Mouse (Mus musculus) lung, embryonic 16.5 days (tissue): ENCODE results near the gene Irx5. TPM values are rescaled to one million over a fixed set of nuclear protein-coding genes. Genes with fewer than 3 reads are reported as not detected.

ENCODE experiments used
- ATAC-seq: fragments of 200-750 bp; cut with Nextera tagmentation; 2 replicates; pipeline ENCODE4 v1.8.0; 2017; ENCODE audit warnings: low read depth, mild to moderate bottlenecking, moderate library complexity
- H3K27ac ChIP-seq: fragments of 300-500 bp; sonication (generic); 2 replicates; pipeline ENCODE4 v1.5.1; 2014; ENCODE audit warnings: mild to moderate bottlenecking, control low read depth, low read length
- H3K27me3 ChIP-seq: fragments of 300-500 bp; sonication (generic); 2 replicates; pipeline ENCODE4 v1.6.1; 2014; ENCODE audit warnings: low read depth, low read length, mixed read lengths; ENCODE audit not compliant: control insufficient read depth, insufficient read depth
- H3K36me3 ChIP-seq: fragments of 300-500 bp; sonication (generic); 2 replicates; pipeline ENCODE4 v1.6.1; 2014; ENCODE audit warnings: low read length; ENCODE audit not compliant: control insufficient read depth, insufficient read depth
- H3K4me1 ChIP-seq: fragments of 300-500 bp; sonication (generic); replicated peaks from 2 replicates; pipeline ENCODE4 v1.6.1; 2014; ENCODE audit warnings: low read length, mixed read lengths; ENCODE audit not compliant: control insufficient read depth, insufficient read depth
- H3K4me2 ChIP-seq: fragments of 300-500 bp; sonication (generic); 2 replicates; pipeline ENCODE4 v1.6.1; 2014; ENCODE audit warnings: low read depth, low read length, control low read depth
- H3K4me3 ChIP-seq: fragments of 300-500 bp; sonication (generic); 2 replicates; pipeline ENCODE4 v1.5.1; 2014; ENCODE audit warnings: mild to moderate bottlenecking, low read length, control low read depth
- H3K9ac ChIP-seq: fragments of 300-500 bp; sonication (generic); 2 replicates; pipeline ENCODE4 v1.6.1; 2014; ENCODE audit warnings: low read length, control low read depth
- H3K9me3 ChIP-seq: fragments of 300-500 bp; sonication (generic); 2 replicates; pipeline ENCODE4 v1.6.1; 2016; ENCODE audit warnings: low read length; ENCODE audit not compliant: control insufficient read depth
- WGBS: fragments of 180-500 bp; shearing (Covaris S2); extraction: QIAGEN DNeasy Blood & Tissue Kit; methylation state at CpG from one replicate; pipeline ENCODE4 v1.1.7; 2014; 5-methylcytosine and 5-hydroxymethylcytosine counted together
- polyA plus RNA-seq: library from polyadenylated mRNA; unstranded; fragments of >200 nt; fragmentation: Nextera tagmentation; extraction: Ambion mirVana; gene quantifications from 2 replicates; pipeline ENCODE4 v1.2.1, GENCODE M21; 2015

Irx5 gene
- 10.4 and 11.9 TPM in 2 replicates for polyA plus RNA-seq

- peak; percentile 66 for ATAC-seq
- Histone ChIP-seq H3K4me1 (peaks cover 13% of the 10 kb centered on the region), H3K27ac (peak within 1 kb of the TSS; percentile 97), H3K27me3 (peaks cover 52% of the 10 kb centered on the region), H3K9me3 (no peaks in the 10 kb centered on the region), H3K4me2 (peak within 1 kb of the TSS; percentile 75), H3K9ac (peak within 1 kb of the TSS; percentile 81), H3K4me3 (peak within 1 kb of the TSS; percentile 75), H3K36me3 (no peaks in the 10 kb centered on the region)
- under 1% methylated on average over 47 of the region's 47 CpGs for WGBS
Measured at GRCm38 (mm10) chr8:92357398-92357981, at the start of gene Irx5. Irx5 (plus strand) TSS chr8:92357625.

GRCm38 (mm10) chr8:92312178-92312577, 45.2 kb upstream of the Irx5 start:
- H3K4me2 ChIP-seq: no peak overlapping the region
- peaks cover 36% of the 10 kb centered on the region for H3K27me3 ChIP-seq
- no peak overlapping the region for H3K4me3 ChIP-seq
- ATAC-seq: peak; percentile 78
- WGBS: 5% methylated on average over 7 of the region's 7 CpGs
- no peaks in the 10 kb centered on the region for H3K9me3 ChIP-seq
- H3K36me3 ChIP-seq: no peaks in the 10 kb centered on the region
- H3K9ac ChIP-seq: no peak overlapping the region
- peaks cover 9% of the 10 kb centered on the region for H3K4me1 ChIP-seq
- H3K27ac ChIP-seq: no peak overlapping the region

GRCm38 (mm10) chr8:92313707-92314106, 43.7 kb upstream of the Irx5 start:
- Histone ChIP-seq H3K4me1 (peaks cover 9% of the 10 kb centered on the region), H3K9me3 (no peaks in the 10 kb centered on the region), H3K36me3 (no peaks in the 10 kb centered on the region), H3K27ac (no peak overlapping the region), H3K9ac (no peak overlapping the region), H3K27me3 (peaks cover 32% of the 10 kb centered on the region), H3K4me3 (no peak overlapping the region), H3K4me2 (no peak overlapping the region)
- WGBS: 53% methylated on average over 3 of the region's 3 CpGs
- ATAC-seq: peak; percentile 61

GRCm38 (mm10) chr8:92323751-92324150, 33.7 kb upstream of the Irx5 start:
- peaks cover 5% of the 10 kb centered on the region; the same call in 1 of the 2 replicates for H3K27me3 ChIP-seq

GRCm38 (mm10) chr8:92327176-92327575, 30.2 kb upstream of the Irx5 start:
- H3K27me3 ChIP-seq: no peaks in the 10 kb centered on the region
- H3K4me3 ChIP-seq: no peak overlapping the region
- 93% methylated on average over 2 of the region's 2 CpGs for WGBS
- H3K4me2 ChIP-seq: no peak overlapping the region
- 0 out of 2 replicates have a peak, but pooled peaks cover 3% of the 10 kb centered on the region for H3K9me3 ChIP-seq
- H3K9ac ChIP-seq: no peak overlapping the region
- H3K4me1 ChIP-seq: no peaks in the 10 kb centered on the region
- ATAC-seq: no peak
- H3K36me3 ChIP-seq: peaks cover 10% of the 10 kb centered on the region; the same call in 1 of the 2 replicates
- H3K27ac ChIP-seq: no peak overlapping the region

More at GRCm38 (mm10) chr8:92323751-92324150, 33.7 kb upstream of the Irx5 start:
- Histone ChIP-seq H3K27ac (no peak overlapping the region), H3K9ac (no peak overlapping the region), H3K4me3 (no peak overlapping the region), H3K9me3 (0 out of 2 replicates have a peak, but pooled peaks cover 3% of the 10 kb centered on the region), H3K4me2 (no peak overlapping the region), H3K36me3 (peaks cover 10% of the 10 kb centered on the region; the same call in 1 of the 2 replicates), H3K4me1 (no peaks in the 10 kb centered on the region)
- 61% methylated on average over 7 of the region's 7 CpGs for whole genome bisulfite sequencing
- ATAC-seq: no peak

- Histone ChIP-seq H3K27me3 (no peaks in the 10 kb centered on the region), H3K36me3 (peaks cover 10% of the 10 kb centered on the region; the same call in 1 of the 2 replicates), H3K4me3 (no peak overlapping the region), H3K4me2 (no peak overlapping the region), H3K9ac (no peak overlapping the region), H3K4me1 (no peaks in the 10 kb centered on the region), H3K9me3 (0 out of 2 replicates have a peak, but pooled peaks cover 3% of the 10 kb centered on the region), H3K27ac (no peak overlapping the region)
- ATAC-seq: no peak
- WGBS: 48% methylated on average over 4 of the region's 4 CpGs
Measured at GRCm38 (mm10) chr8:92329273-92329672, 28.2 kb upstream of the Irx5 start.

GRCm38 (mm10) chr8:92331811-92332210, 25.6 kb upstream of the Irx5 start:
- H3K4me3 ChIP-seq: no peak overlapping the region
- peaks cover 6% of the 10 kb centered on the region; the same call in 1 of the 2 replicates for H3K36me3 ChIP-seq
- 66% methylated on average over 3 of the region's 3 CpGs for WGBS
- H3K9me3 ChIP-seq: 0 out of 2 replicates have a peak, but pooled peaks cover 3% of the 10 kb centered on the region
- H3K4me1 ChIP-seq: no peaks in the 10 kb centered on the region
- H3K27me3 ChIP-seq: no peaks in the 10 kb centered on the region
- H3K4me2 ChIP-seq: no peak overlapping the region
- H3K9ac ChIP-seq: no peak overlapping the region
- H3K27ac ChIP-seq: no peak overlapping the region
- ATAC-seq: no peak

GRCm38 (mm10) chr8:92333406-92333805, 24.0 kb upstream of the Irx5 start:
- no peak for ATAC-seq
- H3K27ac ChIP-seq: no peak overlapping the region
- WGBS: 81% methylated on average over 8 of the region's 8 CpGs

GRCm38 (mm10) chr8:92335079-92335478, 22.3 kb upstream of the Irx5 start:
- H3K9me3 ChIP-seq: no peaks in the 10 kb centered on the region
- H3K27me3 ChIP-seq: no peaks in the 10 kb centered on the region
- no peak overlapping the region for H3K9ac ChIP-seq
- no peak overlapping the region for H3K4me3 ChIP-seq
- no peak overlapping the region for H3K27ac ChIP-seq
- H3K36me3 ChIP-seq: no peaks in the 10 kb centered on the region
- WGBS: 70% methylated on average over 7 of the region's 7 CpGs
- H3K4me1 ChIP-seq: no peaks in the 10 kb centered on the region
- no peak for ATAC-seq
- H3K4me2 ChIP-seq: no peak overlapping the region

More at GRCm38 (mm10) chr8:92333406-92333805, 24.0 kb upstream of the Irx5 start:
- no peaks in the 10 kb centered on the region for H3K4me1 ChIP-seq
- H3K9ac ChIP-seq: no peak overlapping the region
- no peaks in the 10 kb centered on the region for H3K36me3 ChIP-seq
- H3K4me3 ChIP-seq: no peak overlapping the region
- no peaks in the 10 kb centered on the region for H3K9me3 ChIP-seq
- no peak overlapping the region for H3K4me2 ChIP-seq
- no peaks in the 10 kb centered on the region for H3K27me3 ChIP-seq
